Mouse (Mus musculus) intestine, embryonic 14.5 days (tissue): ENCODE measurements at regions not wholly inside any gene's neighbourhood (a gene's known extent, or its start where the extent isn't known, plus 50 kb on each side); places are given as distances from the start of the nearest gene placed in this dataset.

Source experiments
- ATAC-seq: fragments of 200-750 bp; cut with Nextera tagmentation; replicated peaks from 2 replicates; pipeline ENCODE4 v1.8.0; 2017; ENCODE audit warnings: low read depth, moderate number of reproducible peaks, moderate TSS enrichment, moderate library complexity; ENCODE audit not compliant: low FRiP score, low TSS enrichment
- DNase-seq: peaks from one replicate; pipeline ENCODE4 v3.0.0-alpha.2; 2018; ENCODE audit warnings: low spot score
- H3K27ac ChIP-seq: fragments of 300-500 bp; sonication (generic); 2 replicates; pipeline ENCODE4 v1.5.1; 2014; ENCODE audit warnings: low read depth, mild to moderate bottlenecking, control low read depth
- H3K27me3 ChIP-seq: fragments of 300-500 bp; sonication (generic); replicated peaks from 2 replicates; pipeline ENCODE4 v1.6.1; 2014; ENCODE audit warnings: low read length, control low read depth; ENCODE audit not compliant: control insufficient read depth, insufficient read depth
- H3K36me3 ChIP-seq: fragments of 300-500 bp; sonication (generic); 2 replicates; pipeline ENCODE4 v1.6.1; 2014; ENCODE audit warnings: low read length, control low read depth; ENCODE audit not compliant: control insufficient read depth, insufficient read depth
- H3K4me1 ChIP-seq: fragments of 300-500 bp; sonication (generic); replicated peaks from 2 replicates; pipeline ENCODE4 v1.6.1; 2014; ENCODE audit warnings: low read length, control low read depth, mixed read lengths; ENCODE audit not compliant: control insufficient read depth, insufficient read depth
- H3K4me2 ChIP-seq: fragments of 300-500 bp; sonication (generic); 2 replicates; pipeline ENCODE4 v1.6.1; 2014; ENCODE audit warnings: low read length
- H3K4me3 ChIP-seq: fragments of 300-500 bp; sonication (generic); 2 replicates; pipeline ENCODE4 v1.5.1; 2014; ENCODE audit warnings: low read depth, low read length, control low read depth, mixed read lengths
- H3K9ac ChIP-seq: fragments of 300-500 bp; sonication (generic); 2 replicates; pipeline ENCODE4 v1.6.1; 2014; ENCODE audit warnings: mild to moderate bottlenecking, low read length
- H3K9me3 ChIP-seq: fragments of 300-500 bp; sonication (generic); 2 replicates; pipeline ENCODE4 v1.6.1; 2016; ENCODE audit warnings: low read length, control low read depth; ENCODE audit not compliant: control insufficient read depth
- WGBS: fragments of 180-500 bp; shearing (Covaris S2); extraction: QIAGEN DNeasy Blood & Tissue Kit; methylation state at CpG from one replicate; pipeline ENCODE4 v1.1.7; 2014; 5-methylcytosine and 5-hydroxymethylcytosine counted together

- ATAC-seq, result no peak
- Histone ChIP-seq H3K36me3 (no peaks in the 10 kb centered on the region), H3K27ac (no peak overlapping the region), H3K9me3 (no peaks in the 10 kb centered on the region), H3K27me3 (no peaks in the 10 kb centered on the region), H3K4me3 (no peak overlapping the region), H3K4me1 (no peaks in the 10 kb centered on the region), H3K9ac (no peak overlapping the region), H3K4me2 (no peak overlapping the region)
- 60% methylated on average over 3 of the region's 3 CpGs for WGBS
- DNase-seq, result no peak
These were observed 761.2 kb downstream of the Adgrl2 start for GRCm38 (mm10) chr3:148229192-148229591.

GRCm38 (mm10) chr3:148228002-148228707, 762.2 kb downstream of the Adgrl2 start:
- H3K4me3 ChIP-seq, result no peak overlapping the region
- no peaks in the 10 kb centered on the region for H3K4me1 ChIP-seq
- no peak overlapping the region for H3K9ac ChIP-seq
- DNase-seq (no peak), ATAC-seq (no peak)
- no peaks in the 10 kb centered on the region for H3K27me3 ChIP-seq
- H3K9me3 ChIP-seq, result no peaks in the 10 kb centered on the region
- H3K27ac ChIP-seq, result no peak overlapping the region
- H3K36me3 ChIP-seq, result no peaks in the 10 kb centered on the region
- no peak overlapping the region for H3K4me2 ChIP-seq
- 62% methylated on average over 9 of the region's 9 CpGs for WGBS

- Histone ChIP-seq H3K4me2 (no peak overlapping the region), H3K9me3 (no peaks in the 10 kb centered on the region), H3K4me1 (no peaks in the 10 kb centered on the region), H3K36me3 (no peaks in the 10 kb centered on the region), H3K27me3 (no peaks in the 10 kb centered on the region), H3K4me3 (no peak overlapping the region), H3K27ac (no peak overlapping the region), H3K9ac (no peak overlapping the region)
- ATAC-seq (no peak), DNase-seq (no peak)
- 87% methylated on average over 5 of the region's 5 CpGs for WGBS
These were observed 769.5 kb downstream of the Adgrl2 start for GRCm38 (mm10) chr3:148220826-148221225.

GRCm38 (mm10) chr3:148220024-148220590, 770.2 kb downstream of the Adgrl2 start:
- Histone ChIP-seq H3K9ac (no peak overlapping the region), H3K4me2 (no peak overlapping the region), H3K36me3 (no peaks in the 10 kb centered on the region), H3K9me3 (no peaks in the 10 kb centered on the region), H3K4me1 (no peaks in the 10 kb centered on the region), H3K27me3 (no peaks in the 10 kb centered on the region), H3K4me3 (no peak overlapping the region), H3K27ac (no peak overlapping the region)
- no peak for DNase-seq
- no peak for ATAC-seq
- WGBS, result 79% methylated on average over 10 of the region's 10 CpGs

DNA sequence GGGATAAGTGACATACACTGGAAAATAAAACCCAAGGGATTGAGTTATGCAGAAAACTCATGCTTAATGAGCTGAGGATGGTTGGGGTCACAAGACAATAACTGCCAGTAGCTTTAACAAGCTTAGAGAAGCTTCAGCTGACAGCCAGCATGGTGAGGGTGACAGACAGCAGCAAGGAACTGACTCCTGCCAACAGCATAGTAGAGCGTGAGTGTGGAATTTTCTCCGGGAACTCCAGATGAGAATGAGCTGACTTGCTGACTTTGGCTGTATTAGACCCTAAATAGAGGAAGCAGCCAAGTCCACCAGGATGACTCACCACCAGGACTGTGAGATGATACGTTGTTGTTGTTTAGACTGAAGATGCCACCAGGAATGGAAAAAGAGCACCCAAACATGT, 788.2 kb downstream of the Adgrl2 start:
- Histone ChIP-seq H3K36me3 (no peaks in the 10 kb centered on the region), H3K4me3 (no peak overlapping the region), H3K9me3 (no peaks in the 10 kb centered on the region), H3K27me3 (no peaks in the 10 kb centered on the region), H3K4me2 (no peak overlapping the region), H3K9ac (no peak overlapping the region), H3K27ac (no peak overlapping the region), H3K4me1 (no peaks in the 10 kb centered on the region)
- no peak for ATAC-seq
- DNase-seq, result no peak
- 80% methylated on average over 3 of the region's 3 CpGs for WGBS

- 62% methylated on average over 2 of the region's 2 CpGs for WGBS
- no peak overlapping the region for H3K4me3 ChIP-seq
These were observed 803.7 kb downstream of the Adgrl2 start for GRCm38 (mm10) chr3:148186704-148187103.

DNA sequence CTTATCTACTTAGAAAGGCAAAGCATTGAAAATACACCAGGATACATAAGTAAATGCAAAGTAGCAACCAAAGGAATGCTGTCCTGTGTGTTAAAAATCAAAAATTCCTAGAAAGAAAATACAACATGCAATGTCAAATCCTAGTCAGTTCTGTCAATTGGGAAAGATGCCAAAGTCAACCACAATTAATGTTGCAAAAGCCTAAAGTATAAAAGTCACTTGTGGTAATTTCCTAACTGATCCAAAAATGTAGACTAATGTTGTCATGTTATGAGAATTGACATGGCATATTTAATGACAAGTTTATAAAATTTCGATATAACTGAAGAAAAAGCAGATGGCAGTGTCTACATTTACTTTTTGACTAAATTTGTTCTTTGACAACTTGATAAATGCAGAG, 822.8 kb downstream of the Adgrl2 start:
- no peaks in the 10 kb centered on the region for H3K4me1 ChIP-seq
- no peak overlapping the region for H3K4me3 ChIP-seq
- H3K4me2 ChIP-seq, result no peak overlapping the region
- H3K9me3 ChIP-seq, result no peaks in the 10 kb centered on the region
- H3K27ac ChIP-seq, result no peak overlapping the region
- no peak overlapping the region for H3K9ac ChIP-seq
- no peaks in the 10 kb centered on the region for H3K27me3 ChIP-seq
- DNase-seq, result no peak
- no peak for ATAC-seq
- H3K36me3 ChIP-seq, result no peaks in the 10 kb centered on the region
- 92% methylated on average over 1 of the region's 1 CpGs for WGBS

More at GRCm38 (mm10) chr3:148186704-148187103, 803.7 kb downstream of the Adgrl2 start:
- no peaks in the 10 kb centered on the region for H3K9me3 ChIP-seq
- H3K36me3 ChIP-seq, result no peaks in the 10 kb centered on the region
- H3K27ac ChIP-seq, result no peak overlapping the region
- H3K4me2 ChIP-seq, result no peak overlapping the region
- ATAC-seq (no peak), DNase-seq (no peak)
- no peak overlapping the region for H3K9ac ChIP-seq
- H3K4me1 ChIP-seq, result no peaks in the 10 kb centered on the region
- no peaks in the 10 kb centered on the region for H3K27me3 ChIP-seq

DNA sequence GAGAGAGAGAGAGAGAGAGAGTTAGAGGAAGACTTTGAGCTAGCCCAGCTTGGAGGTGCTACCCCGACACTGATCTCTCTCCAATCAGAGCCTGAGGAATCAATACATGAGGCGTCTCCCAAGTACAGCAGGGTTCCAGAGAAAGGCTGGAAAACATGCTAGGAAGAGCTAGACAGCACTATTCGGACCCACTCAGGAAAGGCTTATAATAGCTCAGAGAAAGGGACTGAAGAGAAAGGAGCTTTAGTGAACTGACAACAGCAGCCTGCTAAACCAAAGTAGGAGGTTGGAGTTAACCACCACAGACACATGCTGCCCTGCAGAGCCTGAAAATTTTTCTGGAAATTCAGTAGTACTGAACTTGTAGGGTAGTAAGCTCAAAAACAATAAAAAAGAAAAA, 831.3 kb downstream of the Adgrl2 start:
- 56% methylated on average over 3 of the region's 3 CpGs for WGBS
- H3K27me3 ChIP-seq, result no peaks in the 10 kb centered on the region
- H3K36me3 ChIP-seq, result no peaks in the 10 kb centered on the region
- DNase-seq (no peak), ATAC-seq (no peak)
- no peaks in the 10 kb centered on the region for H3K4me1 ChIP-seq
- H3K4me2 ChIP-seq, result no peak overlapping the region
- H3K9me3 ChIP-seq, result no peaks in the 10 kb centered on the region
- no peak overlapping the region for H3K27ac ChIP-seq
- no peak overlapping the region for H3K4me3 ChIP-seq
- H3K9ac ChIP-seq, result no peak overlapping the region

DNA sequence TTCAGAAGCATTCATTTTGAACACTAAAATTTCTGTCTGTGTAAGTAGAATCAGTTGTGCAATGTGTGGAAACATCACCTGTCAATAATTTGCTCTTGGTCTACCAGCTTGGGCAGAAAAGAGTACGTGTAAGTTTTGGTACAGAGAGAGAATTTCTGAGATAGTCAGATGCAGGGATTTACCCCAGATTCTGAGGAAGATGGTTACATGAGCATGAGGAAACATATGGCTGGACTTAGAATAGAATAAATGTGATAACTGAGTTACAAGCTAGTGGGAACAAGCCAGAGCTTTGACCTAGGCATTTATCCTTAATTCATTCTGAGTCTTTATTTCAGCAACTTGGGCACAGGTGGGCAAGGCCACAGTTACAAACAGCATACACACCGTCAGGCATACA, 831.8 kb downstream of the Adgrl2 start:
- H3K27me3 ChIP-seq, result no peaks in the 10 kb centered on the region
- H3K9ac ChIP-seq, result no peak overlapping the region
- H3K4me1 ChIP-seq, result no peaks in the 10 kb centered on the region
- H3K36me3 ChIP-seq, result no peaks in the 10 kb centered on the region
- ATAC-seq, result no peak
- no peak overlapping the region for H3K4me3 ChIP-seq
- no peak for DNase-seq
- WGBS, result 88% methylated on average over 2 of the region's 2 CpGs
- H3K27ac ChIP-seq, result no peak overlapping the region
- no peaks in the 10 kb centered on the region for H3K9me3 ChIP-seq
- no peak overlapping the region for H3K4me2 ChIP-seq
